Mouse (Mus musculus): ENCODE measurements around the gene Pakap. TPM values are rescaled to one million over a fixed set of nuclear protein-coding genes. Genes with fewer than 3 reads are reported as not detected.

Gene Pakap
- polyA plus RNA-seq, 1 experiment from 2014 or later: 1.6 TPM

DNA sequence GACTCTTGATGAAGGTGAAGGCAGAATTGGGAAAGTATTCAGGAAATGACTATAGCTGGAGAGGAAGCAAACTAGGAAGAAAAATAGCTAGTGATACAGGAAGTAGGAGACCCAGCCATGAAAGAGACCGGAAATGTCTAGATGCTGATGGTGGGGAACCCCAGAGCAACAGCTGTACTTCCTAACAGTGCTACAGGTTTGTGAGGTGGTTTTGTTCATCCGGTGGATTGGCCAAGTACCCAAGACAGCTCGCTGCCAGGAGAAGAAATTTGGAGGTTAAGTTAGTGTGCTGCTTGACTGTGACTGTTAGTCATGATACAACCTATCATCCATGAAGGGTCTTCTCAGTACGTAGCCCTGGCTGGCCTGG, 245.6 kb downstream of the Pakap start:
- no peaks in the 10 kb centered on the region for H3K27me3 ChIP-seq
- TF ChIP-seq CTCF (IDR thresholded peaks at IDR 0.05): no peak
- ChIA-PET POLR2A (interaction anchor here (0.7 to 1.0 kb wide), 2 partner anchors 10 to 676 kb away, joined by 3 read pairs; no protein-coding TSS in a partner anchor), CTCF (no interaction called here)
- ATAC-seq (no peak), DNase-seq (ENCODE audit: low read depth, low spot score) (no peak)
- in situ Hi-C loops (cut with MboI; ENCODE audit: low pct_unique_long_range_greater_than_20kb): no loop called here

- no peak for TF ChIP-seq CTCF (IDR thresholded peaks at IDR 0.05)
- in situ Hi-C loops (cut with MboI; ENCODE audit: low pct_unique_long_range_greater_than_20kb): no loop called here
- ChIA-PET POLR2A (no interaction called here), CTCF (no interaction called here)
- DNase-seq (ENCODE audit: low read depth, low spot score) (no peak), ATAC-seq (no peak)
- H3K27me3 ChIP-seq: no peaks in the 10 kb centered on the region
Observed at GRCm38 (mm10) chr4:57815355-57815754, 247.4 kb downstream of the Pakap start.

GRCm38 (mm10) chr4:57816146-57816545, 248.2 kb downstream of the Pakap start:
- POLR2A ChIA-PET: no interaction called here
- DNase-seq (ENCODE audit: low read depth, low spot score) (no peak), ATAC-seq (no peak)
- TF ChIP-seq CTCF (IDR thresholded peaks at IDR 0.05): no peak
- no peaks in the 10 kb centered on the region for H3K27me3 ChIP-seq
- CTCF ChIA-PET: no interaction called here
- in situ Hi-C loops (cut with MboI; ENCODE audit: low pct_unique_long_range_greater_than_20kb): no loop called here

- no peak for TF ChIP-seq CTCF (IDR thresholded peaks at IDR 0.05)
- H3K27me3 ChIP-seq: no peaks in the 10 kb centered on the region
- DNase-seq (ENCODE audit: low read depth, low spot score) (no peak), ATAC-seq (no peak)
- in situ Hi-C loops (cut with MboI; ENCODE audit: low pct_unique_long_range_greater_than_20kb): no loop called here
- POLR2A ChIA-PET: no interaction called here
- CTCF ChIA-PET: no interaction called here
Observed at GRCm38 (mm10) chr4:57820839-57821374, 252.9 kb downstream of the Pakap start.

GRCm38 (mm10) chr4:57821556-57822356, 253.8 kb downstream of the Pakap start:
- no peak for DNase-seq (ENCODE audit: low read depth, low spot score)
- ChIA-PET CTCF (interaction anchor here (0.7 kb wide), 1 partner anchor 15 kb away, joined by 3 read pairs; no protein-coding TSS in a partner anchor), POLR2A (no interaction called here)
- ATAC-seq: no peak
- no peaks in the 10 kb centered on the region for H3K27me3 ChIP-seq
- TF ChIP-seq CTCF (IDR thresholded peaks at IDR 0.05): no peak
- in situ Hi-C loops (cut with MboI; ENCODE audit: low pct_unique_long_range_greater_than_20kb): no loop called here

GRCm38 (mm10) chr4:57822641-57823040, 254.7 kb downstream of the Pakap start:
- no peak for TF ChIP-seq CTCF (IDR thresholded peaks at IDR 0.05)
- ChIA-PET CTCF (no interaction called here), POLR2A (interaction anchor here (1.0 kb wide), 1 partner anchor 10 kb away, joined by 3 read pairs; no protein-coding TSS in a partner anchor)
- ATAC-seq (no peak), DNase-seq (ENCODE audit: low read depth, low spot score) (no peak)
- no peaks in the 10 kb centered on the region for H3K27me3 ChIP-seq
- in situ Hi-C loops (cut with MboI; ENCODE audit: low pct_unique_long_range_greater_than_20kb): no loop called here

DNA sequence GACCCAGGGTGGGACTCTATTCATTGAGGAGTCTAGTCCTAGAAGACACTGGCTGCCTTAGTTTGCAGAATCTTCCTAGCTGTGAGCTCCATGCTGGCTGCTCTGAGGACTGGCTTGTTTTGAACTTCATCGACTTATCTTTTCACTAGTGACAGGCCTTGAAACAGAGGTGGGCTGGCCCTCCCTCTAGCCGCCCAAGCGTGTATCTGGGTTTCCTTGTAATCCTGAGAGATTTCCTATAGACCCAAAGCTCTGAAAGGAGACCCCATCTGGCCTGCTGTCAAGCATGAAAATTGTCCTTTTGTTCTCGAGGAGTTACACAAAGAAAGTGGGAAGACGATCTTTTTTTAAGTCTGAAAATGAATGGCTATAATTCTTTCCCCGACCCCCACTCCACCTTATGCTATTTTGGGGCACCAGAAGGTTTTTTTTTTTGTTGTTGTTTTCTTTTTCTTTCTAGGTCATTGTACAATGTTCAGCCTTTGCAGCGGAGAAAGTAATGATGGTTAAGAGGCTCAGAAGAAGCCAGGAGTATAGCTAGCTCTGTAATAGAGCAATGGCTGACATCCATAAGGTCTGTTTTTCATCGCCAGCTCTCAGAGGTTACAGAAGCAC, 256.8 kb downstream of the Pakap start:
- no peaks in the 10 kb centered on the region for H3K27me3 ChIP-seq
- ATAC-seq: no peak
- ChIA-PET CTCF (no interaction called here), POLR2A (no interaction called here)
- in situ Hi-C loops (cut with MboI; ENCODE audit: low pct_unique_long_range_greater_than_20kb): no loop called here
- no peak for DNase-seq (ENCODE audit: low read depth, low spot score)
- TF ChIP-seq CTCF (IDR thresholded peaks at IDR 0.05): no peak

- ChIA-PET POLR2A (no interaction called here), CTCF (no interaction called here)
- DNase-seq (ENCODE audit: low read depth, low spot score) (no peak), ATAC-seq (no peak)
- H3K27me3 ChIP-seq: no peaks in the 10 kb centered on the region
- no peak for TF ChIP-seq CTCF (IDR thresholded peaks at IDR 0.05)
- in situ Hi-C loops (cut with MboI; ENCODE audit: low pct_unique_long_range_greater_than_20kb): no loop called here
Observed at GRCm38 (mm10) chr4:57826272-57826671, 258.3 kb downstream of the Pakap start.

DNA sequence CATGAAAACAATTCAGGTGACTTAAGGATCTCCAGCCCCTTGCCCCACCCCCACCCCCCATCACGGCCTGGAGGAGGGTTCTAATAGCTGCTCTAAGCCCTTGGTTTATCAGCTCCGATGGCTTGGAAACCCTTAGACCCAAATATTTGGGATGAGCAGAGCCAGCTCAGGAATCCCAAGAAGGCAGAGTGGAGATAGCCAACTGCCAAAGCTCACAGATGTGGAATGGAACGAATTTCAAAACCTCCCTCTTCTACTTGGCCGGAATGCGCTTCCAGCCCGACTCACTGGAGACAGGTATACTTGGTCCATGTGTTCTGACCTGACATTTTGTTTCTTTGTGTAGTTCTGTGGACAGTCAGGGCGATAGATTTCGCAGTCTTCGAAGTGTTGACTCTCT, 261.2 kb downstream of the Pakap start:
- CTCF ChIA-PET: interaction anchor here (1.0 kb wide), 1 partner anchor 17 kb away, joined by 3 read pairs; no protein-coding TSS in a partner anchor
- DNase-seq (ENCODE audit: low read depth, low spot score) (no peak), ATAC-seq (no peak)
- in situ Hi-C loops (cut with MboI; ENCODE audit: low pct_unique_long_range_greater_than_20kb): no loop called here
- no peak for TF ChIP-seq CTCF (IDR thresholded peaks at IDR 0.05)
- H3K27me3 ChIP-seq: no peaks in the 10 kb centered on the region
- POLR2A ChIA-PET: no interaction called here

- DNase-seq (ENCODE audit: low read depth, low spot score): peak; percentile 63
- ChIA-PET POLR2A (no interaction called here), CTCF (interaction anchor here (1.0 kb wide), 1 partner anchor 16 kb away, joined by 3 read pairs; no protein-coding TSS in a partner anchor)
- TF ChIP-seq CTCF (IDR thresholded peaks at IDR 0.05): no peak
- ATAC-seq: no peak
- no peaks in the 10 kb centered on the region for H3K27me3 ChIP-seq
- in situ Hi-C loops (cut with MboI; ENCODE audit: low pct_unique_long_range_greater_than_20kb): no loop called here
Observed at GRCm38 (mm10) chr4:57829740-57830139, 261.8 kb downstream of the Pakap start.

DNA sequence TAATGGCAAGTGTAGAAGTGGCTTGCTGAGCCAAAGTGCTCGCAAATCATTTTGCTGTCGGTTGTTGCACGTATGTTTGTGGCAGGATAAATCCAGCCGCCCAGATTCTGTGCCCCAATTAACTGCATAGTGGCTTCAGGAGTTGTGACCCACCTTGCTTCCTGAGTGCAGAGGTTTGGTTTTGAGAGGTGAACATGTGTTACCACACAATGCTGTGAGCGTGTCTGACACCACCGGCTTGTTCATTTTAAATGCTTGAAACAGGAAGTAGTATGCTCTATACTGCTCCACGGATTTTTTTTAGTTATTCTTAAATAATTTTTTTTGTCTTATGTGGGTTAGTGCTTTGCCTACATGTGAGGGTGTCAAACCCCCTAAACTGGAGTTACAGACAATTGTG, 264.3 kb downstream of the Pakap start:
- TF ChIP-seq CTCF (IDR thresholded peaks at IDR 0.05): no peak
- H3K27me3 ChIP-seq: no peaks in the 10 kb centered on the region
- ChIA-PET POLR2A (interaction anchor here (0.6 to 0.7 kb wide), 2 partner anchors 67 to 69 kb away, joined by 3 read pairs; no protein-coding TSS in a partner anchor), CTCF (no interaction called here)
- no peak for DNase-seq (ENCODE audit: low read depth, low spot score)
- in situ Hi-C loops (cut with MboI; ENCODE audit: low pct_unique_long_range_greater_than_20kb): no loop called here
- no peak for ATAC-seq
